Mouse (Mus musculus) layer of hippocampus, adult 11-12 months (tissue): ENCODE results near the gene Banf2.

Source experiments
- DNase-seq: peaks from one replicate; pipeline ENCODE4 v3.0.0; 2022; ENCODE audit warnings: low spot score

Gene Banf2

GRCm38 (mm10) chr2:144032664-144033063 is at the start of gene Banf2:
Gene Banf2 (plus strand): TSS chr2:144033059.
- no peak for DNase-seq

DNA sequence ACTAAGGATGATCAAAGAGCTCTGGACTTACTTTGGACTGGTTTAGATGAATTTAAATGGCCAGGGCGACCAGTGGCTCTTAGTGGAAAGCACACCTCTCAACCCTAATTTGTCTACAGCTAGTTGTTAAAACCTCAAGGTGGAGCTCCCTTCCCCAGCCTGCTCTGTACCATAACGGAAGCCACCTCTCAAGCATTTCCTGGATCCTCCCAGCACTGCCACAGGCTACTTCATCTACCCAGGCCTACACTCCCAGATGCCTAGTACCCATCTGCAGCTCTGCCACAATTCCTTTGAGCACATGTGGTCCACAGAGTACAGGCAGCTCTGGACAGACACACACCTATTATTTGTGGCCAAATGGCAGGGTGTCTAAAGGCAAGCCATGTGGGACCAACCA is 49.4 kb upstream of the Banf2 start:
- no peak for DNase-seq

- no peak for DNase-seq
These were observed 45.4 kb upstream of the Banf2 start for GRCm38 (mm10) chr2:143987485-143987884.

DNA sequence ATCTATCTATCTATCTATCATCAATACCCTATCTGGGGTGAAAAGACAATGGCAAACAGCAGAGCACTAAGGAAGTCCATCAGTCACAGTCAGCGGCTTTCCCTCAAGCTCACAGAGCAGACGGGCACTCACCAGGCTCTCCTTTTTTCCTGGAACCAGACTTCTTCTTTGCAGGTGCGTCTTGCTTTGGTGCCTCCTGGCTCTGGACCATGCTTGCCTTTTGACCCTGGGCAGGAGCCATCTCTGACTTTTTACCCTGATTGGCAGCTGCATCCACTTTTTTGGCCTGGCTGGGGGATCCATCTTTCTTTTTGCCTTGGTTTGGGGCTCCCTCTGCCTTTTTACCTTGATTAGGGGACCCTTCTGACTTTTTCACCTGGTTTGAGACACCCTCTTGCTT is 44.8 kb upstream of the Banf2 start:
- DNase-seq, result no peak

GRCm38 (mm10) chr2:143990997-143991396 is 41.9 kb upstream of the Banf2 start:
- DNase-seq, result peak; percentile 32

GRCm38 (mm10) chr2:143991964-143992672 is 40.7 kb upstream of the Banf2 start:
- DNase-seq, result no peak

DNA sequence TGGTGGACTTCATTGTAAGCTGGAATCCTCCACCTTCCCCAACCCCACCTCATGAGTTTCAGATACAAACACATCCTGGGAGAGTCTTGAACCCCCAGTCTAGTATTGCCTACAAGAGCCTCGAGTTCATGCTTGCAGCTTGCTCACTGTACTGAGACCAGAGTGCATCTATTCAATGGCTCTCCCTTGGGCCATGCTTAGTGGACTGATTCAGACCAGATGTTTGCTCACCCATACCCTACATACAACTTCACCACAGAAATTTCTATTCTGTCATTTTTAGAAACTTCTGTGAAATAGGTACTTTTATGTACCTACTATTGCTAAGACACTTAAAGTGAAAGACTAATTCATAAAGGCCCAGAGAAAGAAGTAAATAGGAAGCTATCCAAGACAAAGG is 39.9 kb upstream of the Banf2 start:
- DNase-seq, result no peak

GRCm38 (mm10) chr2:144002229-144002984 is 30.5 kb upstream of the Banf2 start:
- no peak for DNase-seq

GRCm38 (mm10) chr2:144003544-144003943 is 29.3 kb upstream of the Banf2 start:
- no peak for DNase-seq

- DNase-seq, result no peak
These were observed 27.5 kb upstream of the Banf2 start for GRCm38 (mm10) chr2:144005166-144005955.

GRCm38 (mm10) chr2:144006686-144007085 is 26.2 kb upstream of the Banf2 start:
- no peak for DNase-seq

DNA sequence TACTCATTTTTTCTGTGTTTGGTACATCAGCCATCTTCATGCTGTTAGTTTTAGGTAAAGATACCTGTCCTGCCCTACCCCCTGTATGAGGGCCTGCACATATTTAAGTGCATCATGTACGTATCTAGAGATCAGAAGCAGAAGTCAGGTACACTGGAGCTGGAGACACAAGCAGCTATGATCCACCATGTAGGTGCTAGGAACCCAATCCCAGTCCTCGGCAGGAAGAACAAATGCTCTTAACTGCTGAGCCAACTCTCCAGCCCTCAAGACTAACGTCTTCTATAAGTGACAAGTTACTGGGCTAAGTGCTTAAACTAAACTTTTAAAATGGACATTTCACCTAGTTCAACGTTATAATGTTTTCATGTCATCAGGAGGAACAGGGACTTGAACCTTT is 25.6 kb upstream of the Banf2 start:
- DNase-seq, result no peak

DNA sequence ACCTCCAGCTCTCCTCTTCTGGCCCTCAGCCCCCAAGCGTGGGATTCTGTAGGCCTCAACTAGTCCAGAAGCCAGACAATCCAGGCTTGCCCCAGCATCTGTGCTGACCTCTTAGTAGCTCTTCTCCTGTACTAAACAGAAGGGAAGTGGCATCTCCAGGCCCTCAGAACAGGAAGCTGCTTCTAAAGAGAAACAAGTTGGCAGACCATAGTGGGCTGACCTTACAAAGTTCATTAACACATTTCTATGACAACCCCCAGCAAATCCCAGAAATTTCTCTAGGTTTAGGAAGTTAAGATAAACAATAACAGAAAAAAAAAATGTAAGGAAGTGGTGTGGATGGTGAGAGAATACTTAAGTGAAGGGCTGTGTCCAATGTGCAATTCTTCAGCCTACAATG is 23.8 kb upstream of the Banf2 start:
- DNase-seq, result no peak

DNA sequence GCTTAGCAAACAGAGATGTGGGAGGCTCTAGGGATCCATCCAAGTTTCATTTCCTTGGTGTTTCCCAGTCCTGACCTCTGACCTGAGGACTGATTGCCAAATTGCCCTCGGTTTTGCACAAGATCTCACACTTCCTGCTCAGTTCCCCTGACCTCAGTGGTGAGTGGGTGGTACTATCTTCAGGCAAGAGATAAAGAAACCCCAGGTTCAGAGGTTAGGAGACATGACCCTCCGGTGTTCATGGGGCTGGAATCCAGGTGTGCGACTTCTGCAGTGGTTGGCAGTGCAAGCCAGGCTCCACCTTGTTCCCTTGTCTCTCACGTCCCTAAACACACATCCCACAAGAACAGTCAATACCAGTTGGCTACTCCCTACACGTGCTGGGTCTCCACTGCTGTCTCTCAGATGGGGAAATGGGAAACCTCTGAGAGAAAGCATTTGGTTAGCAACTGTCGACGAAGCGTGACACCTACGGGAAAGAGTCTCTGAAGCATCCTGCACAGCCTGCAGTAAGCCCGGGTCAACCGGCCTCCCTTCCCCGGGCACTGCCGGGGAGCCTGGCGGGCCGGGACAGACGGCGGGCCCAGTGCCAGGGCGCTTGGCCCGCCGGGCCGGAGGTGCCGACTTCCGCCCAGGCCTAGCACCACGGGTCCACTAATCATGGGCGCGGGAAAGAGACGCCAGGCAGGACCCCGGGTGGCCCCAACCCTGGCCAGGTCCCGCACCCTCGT is 23.1 kb upstream of the Banf2 start:
- DNase-seq, result peak; percentile 64

GRCm38 (mm10) chr2:144010282-144011044 is 22.4 kb upstream of the Banf2 start:
- peak; percentile 71 for DNase-seq

GRCm38 (mm10) chr2:144011080-144011551 is 21.7 kb upstream of the Banf2 start, which contains the start of gene Rrbp1:
Gene Rrbp1 (minus strand): TSS chr2:144011263.
- DNase-seq, result peak; percentile 99

GRCm38 (mm10) chr2:144014051-144014450 is 18.8 kb upstream of the Banf2 start:
- DNase-seq, result no peak

DNA sequence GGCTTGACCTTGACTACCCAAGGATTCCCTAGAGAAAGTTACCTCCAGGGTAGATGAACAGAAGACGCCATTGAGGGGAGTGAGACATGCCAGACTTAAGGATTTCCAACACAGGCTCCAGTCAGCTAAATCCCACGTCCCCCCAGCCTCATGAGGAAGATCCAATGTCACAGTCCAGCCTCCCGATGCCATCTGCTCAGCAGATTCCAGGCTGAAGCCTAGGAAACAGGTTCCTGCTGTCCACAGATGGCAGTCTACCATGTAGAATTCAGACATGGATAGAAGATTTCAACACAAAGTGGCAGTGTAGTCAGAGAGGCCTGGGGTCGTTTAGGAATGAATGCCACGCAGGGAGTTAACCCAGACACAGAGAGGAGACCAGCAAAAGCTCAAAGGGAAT is 18.4 kb upstream of the Banf2 start:
- no peak for DNase-seq

GRCm38 (mm10) chr2:144015861-144016260 is 17.0 kb upstream of the Banf2 start:
- DNase-seq, result no peak

DNA sequence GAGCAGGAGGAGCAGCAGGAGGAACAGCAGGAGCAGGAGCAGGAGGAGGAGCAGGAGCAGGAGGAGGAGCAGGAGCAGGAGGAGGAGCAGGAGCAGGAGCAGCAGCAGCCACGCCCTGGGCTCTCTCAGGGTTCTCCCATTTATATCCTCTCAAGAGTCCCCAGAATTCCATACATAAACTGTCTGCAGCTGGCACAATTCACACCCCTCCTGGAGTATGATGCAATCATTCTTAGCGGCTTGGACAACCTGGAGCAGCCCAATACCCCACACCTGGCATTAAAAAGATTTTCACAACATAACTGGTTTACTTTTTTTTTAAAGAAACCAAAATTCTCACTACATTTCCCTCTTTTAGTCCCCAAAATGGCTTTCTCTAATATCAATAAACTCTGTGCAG is 12.9 kb upstream of the Banf2 start:
- no peak for DNase-seq

- DNase-seq, result no peak
These were observed 10.4 kb upstream of the Banf2 start for GRCm38 (mm10) chr2:144022441-144022840.
